In the genomic region with DNA sequence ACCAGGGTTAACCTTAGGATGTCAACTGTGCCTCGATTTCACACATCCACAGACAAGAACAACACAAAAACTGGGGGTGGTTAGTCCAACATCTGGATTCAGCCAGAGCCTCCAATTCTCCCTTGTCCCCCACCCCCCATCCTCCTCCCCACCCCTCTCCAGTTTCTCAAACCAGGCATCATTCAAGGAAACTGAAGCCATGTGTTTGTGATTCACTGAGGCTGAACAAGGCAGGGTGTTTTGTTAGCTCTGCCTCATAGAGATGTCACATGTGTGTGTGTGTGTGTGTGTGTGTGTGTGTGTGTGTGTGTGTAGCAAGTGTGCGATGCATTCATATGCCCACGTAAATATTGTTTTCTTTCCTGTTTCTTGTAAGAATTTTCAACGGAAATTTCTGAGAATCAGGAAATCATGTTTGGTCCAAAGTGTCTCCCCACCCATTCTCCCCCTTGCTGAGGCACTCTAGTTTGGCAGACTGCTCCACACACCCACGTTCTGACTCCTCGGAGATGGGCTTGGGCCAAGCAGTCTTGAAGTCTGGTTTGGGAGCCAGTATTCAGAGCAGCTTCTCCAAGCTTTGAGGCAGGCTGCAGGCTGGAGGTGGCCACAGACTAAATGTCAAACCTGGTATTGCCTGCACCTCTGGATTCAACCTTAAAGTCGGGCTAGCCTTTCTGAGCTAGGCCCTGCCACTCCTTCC, we compare ENCODE assay signal across 8 mouse cellular contexts. TPM values are rescaled to one million over a fixed set of nuclear protein-coding genes. Genes with fewer than 3 reads are reported as not detected.
DNase-seq lines count a peak whose midpoint lies in the region; ATAC-seq and TF ChIP-seq lines count a peak whose summit lies in the region.

No protein-coding gene starts in this region.

- TF ChIP-seq POLR2A in myocyte (IDR thresholded peaks at IDR 0.05; ENCODE audit: insufficient read length, low read depth), result no peak

- no peak overlapping the region for H3K4me2 ChIP-seq in forebrain, postnatal 0 days (ENCODE audit: low read depth)
- H3K4me2 ChIP-seq in intestine, embryonic 16.5 days (ENCODE audit: low read depth, low read length), result no peak overlapping the region
- peak overlapping the region; percentile 12 for H3K4me2 ChIP-seq in myocyte (ENCODE audit: low read depth)

- H3K79me2 ChIP-seq in myocyte (ENCODE audit: control insufficient read depth, insufficient read depth), result no peaks in the 10 kb centered on the region

- no peak overlapping the region for H3K4me3 ChIP-seq in forebrain, postnatal 0 days (ENCODE audit: low read depth, low read length)
- no peak overlapping the region for H3K4me3 ChIP-seq in intestine, embryonic 16.5 days (ENCODE audit: low read length)
- H3K4me3 ChIP-seq in myocyte, result no peak overlapping the region

- peak; percentile 52 for DNase-seq in embryo, embryonic 10.5 days (ENCODE audit: low spot score)
- no peak for DNase-seq in embryo, embryonic 10 days (ENCODE audit: low spot score)
- DNase-seq in forebrain, postnatal 0 days, result peak; percentile 80
- DNase-seq in left cerebral cortex, adult 18-20 months (ENCODE audit: low spot score in 2 of 2), result peak; percentile 76 to 87
- DNase-seq in thymus, postnatal 4 days, result no peak

- no peak overlapping the region for H3ac ChIP-seq in myocyte (ENCODE audit: control insufficient read depth, insufficient read length)

- no peaks in the 10 kb centered on the region for H3K27me3 ChIP-seq in forebrain, postnatal 0 days (ENCODE audit: insufficient read depth, low read length)
- no peaks in the 10 kb centered on the region for H3K27me3 ChIP-seq in intestine, embryonic 16.5 days (replicated peaks; ENCODE audit: control insufficient read depth, insufficient read depth, low read length)
- no peaks in the 10 kb centered on the region for H3K27me3 ChIP-seq in myocyte (ENCODE audit: control insufficient read depth, insufficient read depth, insufficient read length)

- ATAC-seq in forebrain, postnatal 0 days, result peak; percentile 77
- ATAC-seq in intestine, embryonic 16.5 days, result peak; percentile 68; the same call in 1 of the 2 replicates
- ATAC-seq in megakaryocyte-erythroid progenitor cell, adult 5-6 weeks (replicated peaks; ENCODE audit: low FRiP score, low TSS enrichment, poor library complexity, severe bottlenecking), result no peak

- no peak for TF ChIP-seq CTCF in forebrain, postnatal 0 days (IDR thresholded peaks at IDR 0.05; ENCODE audit: low read depth)

- H3K9me3 ChIP-seq in forebrain, postnatal 0 days (ENCODE audit: low read length), result no peaks in the 10 kb centered on the region
- H3K9me3 ChIP-seq in intestine, embryonic 16.5 days (ENCODE audit: control insufficient read depth, low read length), result no peaks in the 10 kb centered on the region

- no peaks in the 10 kb centered on the region for H3K36me3 ChIP-seq in forebrain, postnatal 0 days (ENCODE audit: insufficient read depth)
- H3K36me3 ChIP-seq in intestine, embryonic 16.5 days (ENCODE audit: control insufficient read depth, insufficient read depth, low read length), result no peaks in the 10 kb centered on the region
- no peaks in the 10 kb centered on the region for H3K36me3 ChIP-seq in myocyte (ENCODE audit: control insufficient read depth, insufficient read depth)

- WGBS in forebrain, postnatal 0 days, result 54% methylated on average over 7 of the region's 7 CpGs
- 52% methylated on average over 7 of the region's 7 CpGs for WGBS in intestine, embryonic 16.5 days

- peak overlapping the region; percentile 51; the same call in 1 of the 2 replicates for H3K27ac ChIP-seq in forebrain, postnatal 0 days (ENCODE audit: low read depth, low read length)
- peak overlapping the region; percentile 50; the same call in 1 of the 2 replicates for H3K27ac ChIP-seq in intestine, embryonic 16.5 days (ENCODE audit: low read length)

- no peak overlapping the region for H3K9ac ChIP-seq in forebrain, postnatal 0 days
- H3K9ac ChIP-seq in intestine, embryonic 16.5 days (ENCODE audit: low read depth, low read length), result no peak overlapping the region

- peaks cover 4% of the 10 kb centered on the region; the same call in 1 of the 2 replicates for H3K4me1 ChIP-seq in forebrain, postnatal 0 days (ENCODE audit: insufficient read depth)
- peaks cover 10% of the 10 kb centered on the region; the same call in 1 of the 2 replicates for H3K4me1 ChIP-seq in intestine, embryonic 16.5 days (ENCODE audit: control insufficient read depth, insufficient read depth, low read length)

TF ChIP-seq in myocyte, 11 proteins besides CTCF, POLR2A, EP300 and RAD21:
- TF ChIP-seq CEBPB (IDR thresholded peaks at IDR 0.05; ENCODE audit: insufficient read depth, poor library complexity, severe bottlenecking) (no peak), MYOD1 (IDR thresholded peaks at IDR 0.05; ENCODE audit: control insufficient read depth in 1 of 3, insufficient read length in 2 of 3, low read depth in 2 of 3) (no peak), MAX (IDR thresholded peaks at IDR 0.05; ENCODE audit: low read depth) (no peak), TCF12 (IDR thresholded peaks at IDR 0.05; ENCODE audit: insufficient read depth, poor library complexity, severe bottlenecking) (no peak), SRF (IDR thresholded peaks at IDR 0.05; ENCODE audit: control insufficient read depth, insufficient read length, low read depth) (no peak), USF1 (IDR thresholded peaks at IDR 0.05; ENCODE audit: low read depth) (no peak), REST (IDR thresholded peaks at IDR 0.05; ENCODE audit: insufficient read depth, insufficient read length) (no peak), POLR2AphosphoS2 (IDR thresholded peaks at IDR 0.05; ENCODE audit: insufficient read length, low read depth) (no peak), MYOG (IDR thresholded peaks at IDR 0.05; ENCODE audit: control insufficient read depth in 1 of 3, insufficient read depth in 1 of 3, insufficient read length in 2 of 3, low read depth in 2 of 3) (no peak), TCF3 (IDR thresholded peaks at IDR 0.05; ENCODE audit: insufficient read length, low read depth) (no peak), E2F4 (IDR thresholded peaks at IDR 0.05; ENCODE audit: insufficient read depth) (no peak)
TF ChIP-seq in myocyte: peak in this region for 0.

RNA-seq across cellular contexts. Expression of a gene that starts 16.3 kb away (rescaled TPM):
- 0.15 TPM in 1 of 2 replicates, not detected in the other for total RNA-seq in forebrain, postnatal 0 days (2014; rRNA removed)
- polyA plus RNA-seq in forebrain, postnatal 0 days (2015; fragmentation: Nextera tagmentation; extraction: Ambion mirVana), result 0.10 TPM in 1 of 2 replicates, not detected in the other
- polyA plus RNA-seq in intestine, embryonic 16.5 days (2015; fragmentation: Nextera tagmentation; extraction: Ambion mirVana), result 0.12 and 0.15 TPM in 2 replicates
- total RNA-seq in left cerebral cortex, adult 18-20 months (2021), result under 1 TPM; 0.28 to 0.53 TPM
- polyA plus RNA-seq in myocyte (2012; fragmentation: generic; extraction: Trizol), result 0.22 TPM
- total RNA-seq in megakaryocyte-erythroid progenitor cell, adult 5-6 weeks (2014; fragmentation: Nextera tagmentation), result not detected in 2 replicates
- total RNA-seq in megakaryocyte-erythroid progenitor cell, adult 5-6 weeks (2017), result not detected in 2 replicates

Comparison
In these comparisons a context has a peak if more than half of its experiments do, and no peak if none do; other contexts are left out.
1. DNase-seq: peak in embryo, embryonic 10.5 days (single experiment), forebrain, postnatal 0 days (single experiment) and left cerebral cortex, adult 18-20 months (2 of 2); none in embryo, embryonic 10 days (single experiment) and thymus, postnatal 4 days (single experiment).